Mouse (Mus musculus) cerebellum, postnatal 25 days (tissue): ENCODE data around the gene Pdk2.

Experiments used
- DNase-seq, 2 experiments: peaks; one replicate each; pipeline ENCODE4 v3.0.0; 2021; ENCODE audit warnings: mixed read lengths in 2 of 2

Gene Pdk2

DNA sequence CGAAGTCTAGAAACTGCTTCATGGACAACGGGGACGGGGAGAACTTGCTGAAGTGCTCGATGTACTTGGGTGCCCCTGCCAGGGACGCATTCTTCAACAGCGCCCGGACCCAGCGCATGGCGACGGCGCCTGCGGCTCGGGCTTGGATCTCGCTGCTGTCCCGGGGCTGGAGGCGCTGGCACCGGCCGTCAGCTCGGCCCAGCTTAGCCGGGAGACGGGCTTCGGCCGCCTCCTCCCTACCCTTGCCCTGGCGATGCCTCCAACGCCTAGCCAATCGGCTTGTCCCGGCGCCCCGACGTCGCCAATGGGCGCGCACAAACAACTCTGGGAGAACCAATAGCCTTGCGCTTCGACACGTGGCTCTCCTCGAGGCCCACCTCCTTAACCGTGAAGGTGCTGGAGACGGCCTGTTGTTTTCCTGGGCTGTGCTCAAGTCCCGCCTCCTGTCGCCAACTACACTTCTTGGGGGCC lies at the start of gene Pdk2:
Gene Pdk2 (minus strand): TSS at position 216 of the 471 bp plus-strand sequence.
- DNase-seq = peak; percentile 96 to 97

DNA sequence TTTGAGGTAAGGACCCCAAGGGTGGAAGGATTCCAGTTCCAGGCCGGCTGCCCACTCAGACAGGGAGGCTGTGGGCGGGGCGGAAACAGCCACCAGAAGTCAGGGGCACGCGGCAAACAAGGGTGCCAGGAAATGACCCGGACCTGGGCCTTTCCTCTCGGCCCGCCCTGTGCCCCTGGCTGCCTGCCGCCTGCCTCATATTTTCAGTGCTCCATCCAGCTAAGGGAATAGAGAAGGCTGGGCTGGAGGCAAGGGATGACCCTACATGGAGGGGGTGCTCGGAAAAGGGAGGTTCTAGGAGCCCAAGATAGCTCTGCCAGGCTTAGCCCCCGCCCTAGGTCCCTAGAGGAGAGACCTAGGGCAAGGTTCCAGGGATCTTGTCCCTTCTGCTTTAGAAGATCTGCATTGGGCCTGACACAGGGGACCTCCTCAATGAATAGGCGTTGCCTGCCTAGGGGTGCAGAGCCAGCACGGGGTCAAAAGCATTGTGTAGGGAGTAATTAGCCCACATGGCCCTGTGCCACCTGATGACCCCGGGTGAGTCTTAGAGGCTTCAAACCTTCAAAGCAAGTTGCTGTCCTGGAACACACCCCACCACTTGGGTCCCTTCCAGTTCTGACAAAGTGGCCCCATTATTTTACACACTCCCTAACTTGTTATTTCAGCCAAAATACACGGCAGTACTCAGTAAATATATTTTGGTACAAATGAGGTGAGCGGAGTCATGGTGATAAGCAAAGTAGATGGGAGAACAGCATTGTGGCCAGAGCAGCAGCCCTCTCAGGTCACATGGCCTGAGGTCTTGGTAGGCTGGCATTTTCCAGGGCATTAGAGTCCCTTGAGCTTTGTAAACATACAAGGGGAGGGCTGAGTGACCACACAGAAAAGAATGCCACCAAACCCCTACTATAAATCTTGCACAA lies 48.0 kb upstream of the Pdk2 start:
- peak in 1 of 2 experiments; percentile 14 for DNase-seq

- no peak for DNase-seq
These were observed 47.1 kb upstream of the Pdk2 start for GRCm38 (mm10) chr11:95088286-95088685.

GRCm38 (mm10) chr11:95087301-95088228 lies 46.4 kb upstream of the Pdk2 start:
- DNase-seq = peak in 1 of 2 experiments; percentile 38

GRCm38 (mm10) chr11:95086229-95086628 lies 45.1 kb upstream of the Pdk2 start:
- DNase-seq = no peak

GRCm38 (mm10) chr11:95085710-95086109 lies 44.6 kb upstream of the Pdk2 start:
- DNase-seq = no peak

- DNase-seq = peak in 1 of 2 experiments; percentile 17
These were observed 43.7 kb upstream of the Pdk2 start for GRCm38 (mm10) chr11:95084811-95085382.

DNA sequence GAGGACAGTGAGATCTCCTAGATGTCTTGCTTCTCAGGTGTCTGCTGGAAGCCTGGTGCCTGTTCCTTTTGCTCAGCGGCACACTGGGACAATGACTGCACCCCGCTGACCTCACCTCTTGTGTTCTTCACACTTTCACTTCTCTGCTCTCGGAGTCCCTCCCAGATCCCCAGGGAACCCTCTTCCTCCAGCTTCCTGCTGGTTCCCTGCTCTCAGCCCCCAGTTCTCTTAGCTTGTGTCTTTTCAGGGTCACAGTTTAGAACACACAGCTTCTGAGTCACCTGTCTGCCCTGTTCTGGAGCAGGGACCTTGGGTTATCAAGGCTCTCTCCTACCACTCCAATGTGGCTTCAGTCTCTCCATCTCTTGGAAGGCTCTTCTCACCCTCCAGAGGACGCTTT lies 43.0 kb upstream of the Pdk2 start:
- no peak for DNase-seq

DNA sequence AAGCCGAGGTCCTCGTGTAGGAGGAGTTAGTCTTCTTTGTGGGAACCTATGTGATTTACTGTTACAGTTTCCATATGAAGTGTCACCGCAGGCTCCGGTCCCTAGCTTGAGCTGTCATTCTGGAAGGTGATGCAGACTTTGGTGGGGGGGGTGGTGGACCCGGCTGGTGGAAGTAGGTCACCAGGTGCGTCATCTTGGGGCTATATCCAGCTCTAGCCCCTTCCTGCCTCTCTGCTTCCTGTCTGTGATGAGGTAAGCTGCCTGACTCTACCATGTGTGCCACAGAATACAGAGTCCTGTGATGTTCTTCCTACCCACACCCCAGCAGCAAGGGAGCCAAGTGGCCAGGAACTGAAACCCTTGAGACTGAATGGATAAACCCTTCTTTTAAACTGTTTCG lies 41.7 kb upstream of the Pdk2 start:
- no peak for DNase-seq

GRCm38 (mm10) chr11:95080783-95081182 lies 39.6 kb upstream of the Pdk2 start:
- DNase-seq = no peak

- DNase-seq = no peak
These were observed 38.2 kb upstream of the Pdk2 start for GRCm38 (mm10) chr11:95079256-95079875.

GRCm38 (mm10) chr11:95077956-95078355 lies 36.8 kb upstream of the Pdk2 start:
- DNase-seq = no peak

- peak; percentile 86 to 91 for DNase-seq
These were observed 35.5 kb upstream of the Pdk2 start, which contains the start of gene Itga3 for GRCm38 (mm10) chr11:95076536-95077111. Itga3 (minus strand) TSS chr11:95076801.

DNA sequence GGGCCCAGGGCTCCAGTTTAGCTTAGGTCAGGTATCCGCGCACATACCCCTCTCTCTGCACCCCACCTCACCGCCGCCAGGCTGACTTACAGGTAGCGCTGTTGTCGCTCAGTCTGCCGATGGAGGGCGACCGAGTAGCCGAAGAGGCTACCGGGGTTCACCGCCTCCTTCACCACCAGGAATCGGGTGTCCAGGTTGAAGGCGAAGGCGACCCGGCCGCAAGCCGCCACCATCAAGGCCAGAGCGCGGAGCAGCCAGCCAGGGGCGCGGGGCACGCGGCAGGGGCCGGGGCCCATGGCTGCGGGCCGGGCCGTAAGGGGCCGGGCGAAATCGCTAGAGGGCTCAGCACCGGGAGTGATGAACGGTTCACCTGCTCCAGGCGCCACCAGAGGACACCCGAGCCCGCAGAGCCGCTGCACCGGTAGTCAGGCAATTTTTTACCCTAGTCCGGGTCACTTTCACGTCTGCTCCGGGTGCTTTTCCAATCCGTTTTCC lies 34.9 kb upstream of the Pdk2 start:
- DNase-seq = peak; percentile 88 to 89

- DNase-seq = peak; percentile 40 to 44
These were observed 34.3 kb upstream of the Pdk2 start for GRCm38 (mm10) chr11:95075197-95076040.

DNA sequence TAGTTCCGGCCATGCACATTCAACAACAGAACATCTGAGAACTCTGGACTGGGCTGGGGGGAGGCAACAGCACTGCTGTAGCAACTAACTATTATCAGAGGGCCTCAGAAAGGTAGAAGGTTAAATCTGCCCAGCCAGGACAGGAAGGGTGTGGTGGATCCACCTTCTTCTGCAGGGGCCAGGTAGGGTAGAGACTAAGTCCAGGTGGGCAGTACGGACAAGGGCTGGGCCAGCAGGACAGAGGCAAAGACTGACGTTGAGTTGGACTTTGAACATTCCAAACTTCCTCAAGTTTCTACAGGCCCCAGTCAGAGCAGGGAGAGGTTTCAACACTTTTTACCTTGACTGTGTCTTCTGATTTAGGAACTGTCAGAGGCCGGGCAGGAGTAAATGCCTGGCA lies 33.5 kb upstream of the Pdk2 start:
- DNase-seq = no peak

- no peak for DNase-seq
These were observed 32.7 kb upstream of the Pdk2 start for GRCm38 (mm10) chr11:95073835-95074234.

- DNase-seq = peak; percentile 83 to 86
These were observed 31.6 kb upstream of the Pdk2 start for GRCm38 (mm10) chr11:95072804-95073203.

- DNase-seq = peak in 1 of 2 experiments; percentile 35
These were observed 31.0 kb upstream of the Pdk2 start for GRCm38 (mm10) chr11:95072136-95072535.

- DNase-seq = peak; percentile 35 to 51
These were observed 30.1 kb upstream of the Pdk2 start for GRCm38 (mm10) chr11:95071266-95071665.
